ENCODE assay signal across 22 mouse cellular contexts in the genomic region with DNA sequence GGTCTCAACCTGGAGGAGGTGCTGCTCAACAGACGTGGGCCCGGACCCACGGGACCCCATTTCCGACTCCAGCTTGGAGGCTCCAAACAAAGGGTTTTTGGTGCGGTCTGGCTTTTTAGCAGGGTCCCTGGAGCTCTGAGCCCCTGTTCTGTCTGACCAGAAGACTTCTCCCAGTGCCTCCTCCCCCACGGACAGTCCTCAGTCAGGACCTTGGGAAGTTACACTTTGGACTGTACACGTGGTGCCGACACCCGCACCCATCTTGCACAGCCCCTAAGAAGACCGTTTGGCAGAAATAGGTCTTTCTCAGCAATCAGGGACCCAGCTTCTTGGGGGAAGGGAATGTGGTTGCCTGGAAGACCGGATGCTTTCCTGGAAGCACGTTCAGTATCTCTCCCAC. TPM values are rescaled to one million over a fixed set of nuclear protein-coding genes. Genes with fewer than 3 reads are reported as not detected.
DNase-seq lines count a peak whose midpoint lies in the region; ATAC-seq lines count a peak whose summit lies in the region.
"Had no signal": no experiment of that assay in that cellular context is flagged by ENCODE, and none has a peak within 500 bp of the region (broad histone marks: within the 10 kb centered on the region; RNA-seq: fewer than 3 reads in every experiment).

A gene (minus strand): TSS at position 181 of the 400 bp plus-strand sequence.

- no peak for ATAC-seq in kidney, embryonic 15.5 days (replicated peaks; ENCODE audit: low FRiP score)
- ATAC-seq: activated CD4-positive, CD25-positive, alpha-beta regulatory T cell, adult 4 months; forebrain, embryonic 13.5 days; forebrain, postnatal 0 days; Patski had no signal

- no peak within 1 kb of the TSS for H3K4me3 ChIP-seq in kidney, embryonic 15.5 days (replicated peaks)
- H3K4me3 ChIP-seq: embryonic facial prominence, embryonic 12.5 days; forebrain, embryonic 13.5 days; hindbrain, embryonic 12.5 days had no signal

- peaks cover 17% of the 10 kb centered on the region; the same call in 1 of the 2 replicates for H3K4me1 ChIP-seq in kidney, embryonic 15.5 days
- H3K4me1 ChIP-seq: embryonic facial prominence, embryonic 12.5 days; forebrain, embryonic 13.5 days; hindbrain, embryonic 12.5 days had no signal

- no peak within 1 kb of the TSS for H3K4me2 ChIP-seq in kidney, embryonic 15.5 days
- H3K4me2 ChIP-seq: embryonic facial prominence, embryonic 12.5 days; forebrain, embryonic 13.5 days; hindbrain, embryonic 12.5 days had no signal

- DNase-seq in kidney, adult 11 months, result peak; percentile 89
- peak; percentile 93 for DNase-seq in kidney, adult 9 months
- peak; percentile 80 for DNase-seq in kidney, postnatal 14 days
- DNase-seq in yolk sac, embryonic 10.5 days (ENCODE audit: low spot score), result peak; percentile 85
- DNase-seq in urinary bladder, postnatal 25 days (ENCODE audit: low spot score), result no peak
- no peak for DNase-seq in thymus, postnatal 10 days (ENCODE audit: low spot score in 2 of 2)
- DNase-seq: adrenal gland, postnatal 14 days; cerebellum, adult 11-12 months; cerebellum, adult 9-10 months; cerebellum, postnatal 25 days; forebrain, postnatal 0 days; gastrocnemius, postnatal 25 days; heart, postnatal 10 days; heart, postnatal 4 days had no signal

- H3K27ac ChIP-seq in kidney, embryonic 15.5 days, result no peak within 1 kb of the TSS
- H3K27ac ChIP-seq: embryonic facial prominence, embryonic 12.5 days; forebrain, embryonic 13.5 days; hindbrain, embryonic 12.5 days had no signal

- H3K27me3 ChIP-seq in kidney, embryonic 15.5 days, result no peaks in the 10 kb centered on the region
- H3K27me3 ChIP-seq: CH12.LX; embryonic facial prominence, embryonic 12.5 days; forebrain, embryonic 13.5 days; hindbrain, embryonic 12.5 days; Patski had no signal

- H3K36me3 ChIP-seq in kidney, embryonic 15.5 days, result no peaks in the 10 kb centered on the region
- H3K36me3 ChIP-seq: embryonic facial prominence, embryonic 12.5 days; hindbrain, embryonic 12.5 days had no signal

- no peaks in the 10 kb centered on the region for H3K9me3 ChIP-seq in kidney, embryonic 15.5 days (replicated peaks)
- H3K9me3 ChIP-seq: embryonic facial prominence, embryonic 12.5 days; forebrain, embryonic 13.5 days; hindbrain, embryonic 12.5 days had no signal

- no peak within 1 kb of the TSS for H3K9ac ChIP-seq in kidney, embryonic 15.5 days
- H3K9ac ChIP-seq: embryonic facial prominence, embryonic 12.5 days; forebrain, embryonic 13.5 days; forebrain, postnatal 0 days; hindbrain, embryonic 12.5 days had no signal

- 89% methylated on average over 12 of the region's 12 CpGs for WGBS in kidney, embryonic 15.5 days

RNA-seq across cellular contexts. Expression of the gene that starts here (rescaled TPM):
- 3.3 and 4.1 TPM in 2 replicates for polyA plus RNA-seq in kidney, embryonic 15.5 days (2015; fragmentation: Nextera tagmentation; extraction: Ambion mirVana)
- polyA plus RNA-seq: forebrain, embryonic 13.5 days; forebrain, postnatal 0 days; heart, embryonic 14.5 days had no signal

Comparison
In these comparisons a context has a peak if more than half of its experiments do, and no peak if none do; other contexts are left out.
1. DNase-seq: peak in kidney, adult 11 months (single experiment), kidney, adult 9 months (single experiment), kidney, postnatal 14 days (single experiment) and yolk sac, embryonic 10.5 days (single experiment); none in urinary bladder, postnatal 25 days (single experiment) and thymus, postnatal 10 days (0 of 2).